23 mouse cellular contexts compared by ENCODE assay signal in genomic region chr2:91644021-91644420, GRCm38 (mm10). TPM values are rescaled to one million over a fixed set of nuclear protein-coding genes. Genes with fewer than 3 reads are reported as not detected.
A peak's percentile ranks its signal among the peaks of the same experiment; 100 is the strongest.
DNase-seq lines count a peak whose midpoint lies in the region; ATAC-seq and TF ChIP-seq lines count a peak whose summit lies in the region.
"Had no signal": no experiment of that assay in that cellular context is flagged by ENCODE, and none has a peak within 500 bp of the region (broad histone marks: within the 10 kb centered on the region; RNA-seq: fewer than 3 reads in every experiment).

No protein-coding gene starts in this region.

- no peaks in the 10 kb centered on the region for H3K9me3 ChIP-seq in liver, embryonic 14.5 days (ENCODE audit: control insufficient read depth, low read length)
- H3K9me3 ChIP-seq in liver, postnatal 0 days (ENCODE audit: low read length): no peaks in the 10 kb centered on the region
- H3K9me3 ChIP-seq in forebrain, embryonic 13.5 days (replicated peaks): no peaks in the 10 kb centered on the region
- H3K9me3 ChIP-seq: embryonic facial prominence, embryonic 15.5 days; forebrain, embryonic 10.5 days; heart, embryonic 12.5 days; hindbrain, embryonic 10.5 days had no signal

- no peaks in the 10 kb centered on the region for H3K27me3 ChIP-seq in liver, embryonic 14.5 days (ENCODE audit: control insufficient read depth, insufficient read depth, low read length)
- H3K27me3 ChIP-seq in liver, postnatal 0 days (ENCODE audit: insufficient read depth, low read length): no peaks in the 10 kb centered on the region
- H3K27me3 ChIP-seq in forebrain, embryonic 13.5 days: no peaks in the 10 kb centered on the region
- H3K27me3 ChIP-seq: CH12.LX; embryonic facial prominence, embryonic 15.5 days; heart, embryonic 12.5 days; Patski had no signal

- ATAC-seq in liver, embryonic 14.5 days (ENCODE audit: insufficient read depth): no peak
- no peak for ATAC-seq in liver, postnatal 0 days
- ATAC-seq in forebrain, embryonic 13.5 days: no peak
- ATAC-seq: forebrain, postnatal 0 days; Patski had no signal

- no peak overlapping the region for H3K4me2 ChIP-seq in liver, embryonic 14.5 days (ENCODE audit: low read depth)
- H3K4me2 ChIP-seq in liver, postnatal 0 days (ENCODE audit: low read depth, low read length): no peak overlapping the region
- H3K4me2 ChIP-seq in forebrain, embryonic 13.5 days: no peak overlapping the region
- H3K4me2 ChIP-seq: embryonic facial prominence, embryonic 15.5 days; heart, embryonic 12.5 days; hindbrain, embryonic 14.5 days had no signal

- H3K27ac ChIP-seq in liver, embryonic 14.5 days: peak overlapping the region; percentile 17
- H3K27ac ChIP-seq in liver, postnatal 0 days (ENCODE audit: low read depth): no peak overlapping the region
- H3K27ac ChIP-seq in forebrain, embryonic 13.5 days: no peak overlapping the region
- H3K27ac ChIP-seq: embryonic facial prominence, embryonic 15.5 days; forebrain, embryonic 10.5 days; hindbrain, embryonic 10.5 days; hindbrain, embryonic 14.5 days had no signal

- no peak overlapping the region for H3K9ac ChIP-seq in liver, embryonic 14.5 days (replicated peaks)
- H3K9ac ChIP-seq in liver, postnatal 0 days (replicated peaks): no peak overlapping the region
- no peak overlapping the region for H3K9ac ChIP-seq in forebrain, embryonic 13.5 days
- H3K9ac ChIP-seq: embryonic facial prominence, embryonic 15.5 days; forebrain, postnatal 0 days; heart, embryonic 12.5 days; hindbrain, embryonic 14.5 days had no signal

- peaks cover 29% of the 10 kb centered on the region for H3K36me3 ChIP-seq in liver, embryonic 14.5 days (replicated peaks; ENCODE audit: control insufficient read depth, insufficient read depth, low read depth)
- H3K36me3 ChIP-seq in liver, postnatal 0 days (replicated peaks; ENCODE audit: insufficient read depth, low read length): peaks cover 42% of the 10 kb centered on the region
- peaks cover 64% of the 10 kb centered on the region for H3K36me3 ChIP-seq in forebrain, embryonic 13.5 days (ENCODE audit: poor library complexity, severe bottlenecking)

- WGBS in liver, embryonic 14.5 days (ENCODE audit: insufficient replicate concordance): 89% methylated on average over 11 of the region's 11 CpGs
- 90% methylated on average over 11 of the region's 11 CpGs for WGBS in liver, postnatal 0 days (ENCODE audit: insufficient replicate concordance)
- WGBS in forebrain, embryonic 13.5 days: 93% methylated on average over 11 of the region's 11 CpGs

- no peak overlapping the region for H3K4me3 ChIP-seq in liver, embryonic 14.5 days (ENCODE audit: insufficient read depth in 1 of 2, low read depth in 2 of 2, low read length in 2 of 2)
- H3K4me3 ChIP-seq in liver, postnatal 0 days (ENCODE audit: low read depth, low read length): no peak overlapping the region
- no peak overlapping the region for H3K4me3 ChIP-seq in forebrain, embryonic 13.5 days
- H3K4me3 ChIP-seq: embryonic facial prominence, embryonic 15.5 days; erythroblast, embryonic 14.5 days; forebrain, embryonic 10.5 days; heart, embryonic 12.5 days; hindbrain, embryonic 10.5 days had no signal

- no peak for TF ChIP-seq CTCF in liver, embryonic 14.5 days (IDR thresholded peaks at IDR 0.05; ENCODE audit: low read depth)
- no peak for TF ChIP-seq CTCF in liver, postnatal 0 days (IDR thresholded peaks at IDR 0.05; ENCODE audit: low read depth)

- peaks cover 25 to 39% of the 10 kb centered on the region in 2 experiments for H3K4me1 ChIP-seq in liver, embryonic 14.5 days (replicated peaks; ENCODE audit: control insufficient read depth in 2 of 2, insufficient read depth in 2 of 2, low read length in 1 of 2)
- H3K4me1 ChIP-seq in liver, postnatal 0 days (ENCODE audit: insufficient read depth): peaks cover 20% of the 10 kb centered on the region
- peaks cover 8% of the 10 kb centered on the region for H3K4me1 ChIP-seq in forebrain, embryonic 13.5 days

- TF ChIP-seq EP300 in liver, embryonic 14.5 days (IDR thresholded peaks at IDR 0.05; ENCODE audit: low read depth): no peak
- no peak for TF ChIP-seq EP300 in liver, postnatal 0 days (IDR thresholded peaks at IDR 0.05; ENCODE audit: low read depth)

- no peak for DNase-seq in liver, embryonic 14.5 days (ENCODE audit: low read depth in 3 of 3, low spot score in 3 of 3)
- DNase-seq in liver, postnatal 0 days: no peak
- peak; percentile 71 for DNase-seq in CD4-positive helper T cell, adult 2 months (ENCODE audit: low read depth, low spot score)
- DNase-seq in T-cell, adult 2 months (ENCODE audit: low spot score): peak; percentile 40
- peak; percentile 77 for DNase-seq in naive thymus-derived CD4-positive, alpha-beta T cell, adult 2 months (ENCODE audit: low read depth)
- no peak for DNase-seq in retina, postnatal 1 day
- DNase-seq: adrenal gland, adult 2 months; adrenal gland, postnatal 36 days; cerebellum, adult 2 months; cerebellum, postnatal 10 days; embryo, embryonic 11 days; forebrain, postnatal 0 days; gastrocnemius, postnatal 14 days had no signal

RNA-seq across cellular contexts. Expression of gene Zfp408, which starts 5.6 kb away (rescaled TPM):
- polyA plus RNA-seq in liver, embryonic 14.5 days (2012; rRNA removed): 5.1 and 5.4 TPM in 2 replicates
- 1.0 and 1.2 TPM in 2 replicates for polyA plus RNA-seq in liver, embryonic 14.5 days (2014; fragmentation: Nextera tagmentation; extraction: Ambion mirVana)
- 1.8 and 2.1 TPM in 2 replicates for polyA plus RNA-seq in liver, postnatal 0 days (2015; fragmentation: Nextera tagmentation; extraction: Ambion mirVana)
- 13.0 and 14.6 TPM in 2 replicates for polyA plus RNA-seq in forebrain, embryonic 13.5 days (2015; fragmentation: Nextera tagmentation; extraction: Ambion mirVana)

RNA-seq across cellular contexts. Expression of gene Arhgap1, which starts 5.6 kb away (rescaled TPM):
- 22.4 and 25.8 TPM in 2 replicates for polyA plus RNA-seq in liver, embryonic 14.5 days (2012; rRNA removed)
- 32.1 and 37.3 TPM in 2 replicates for polyA plus RNA-seq in liver, embryonic 14.5 days (2014; fragmentation: Nextera tagmentation; extraction: Ambion mirVana)
- polyA plus RNA-seq in liver, postnatal 0 days (2015; fragmentation: Nextera tagmentation; extraction: Ambion mirVana): 27.3 and 28.1 TPM in 2 replicates
- 69.0 and 76.0 TPM in 2 replicates for polyA plus RNA-seq in forebrain, embryonic 13.5 days (2015; fragmentation: Nextera tagmentation; extraction: Ambion mirVana)

RNA-seq across cellular contexts. Expression of gene F2, which starts 7.8 kb away (rescaled TPM):
- polyA plus RNA-seq in liver, embryonic 14.5 days (2012; rRNA removed): 174 and 202 TPM in 2 replicates
- polyA plus RNA-seq in liver, embryonic 14.5 days (2014; fragmentation: Nextera tagmentation; extraction: Ambion mirVana): 203 and 213 TPM in 2 replicates
- polyA plus RNA-seq in liver, postnatal 0 days (2015; fragmentation: Nextera tagmentation; extraction: Ambion mirVana): 1,300 and 1,356 TPM in 2 replicates
- polyA plus RNA-seq in forebrain, embryonic 13.5 days (2015; fragmentation: Nextera tagmentation; extraction: Ambion mirVana): 0.10 and 0.43 TPM in 2 replicates
- polyA plus RNA-seq: embryonic facial prominence, embryonic 11.5 days; forebrain, embryonic 10.5 days; forebrain, postnatal 0 days; Patski had no signal

Comparison
In these comparisons a context has a peak if more than half of its experiments do, and no peak if none do; other contexts are left out.
1. DNase-seq: peak in CD4-positive helper T cell, adult 2 months (single experiment), T-cell, adult 2 months (single experiment) and naive thymus-derived CD4-positive, alpha-beta T cell, adult 2 months (single experiment); none in liver, embryonic 14.5 days (0 of 3), liver, postnatal 0 days (single experiment) and retina, postnatal 1 day (single experiment).
2. RNA of gene F2, which starts 7.8 kb away (polyA plus RNA-seq): 1,300 to 1,356 TPM in liver, postnatal 0 days and 174 to 213 TPM in liver, embryonic 14.5 days; 0.10 to 0.43 TPM in forebrain, embryonic 13.5 days; every median in the first group is over 100 times any median in the second.